Mouse (Mus musculus): ENCODE data around the gene Ptprn2. TPM values are rescaled to one million over a fixed set of nuclear protein-coding genes. Genes with fewer than 3 reads are reported as not detected.

The Ptprn2 gene
- polyA plus RNA-seq, 1 experiment from 2014 or later = 24.7 TPM

DNA sequence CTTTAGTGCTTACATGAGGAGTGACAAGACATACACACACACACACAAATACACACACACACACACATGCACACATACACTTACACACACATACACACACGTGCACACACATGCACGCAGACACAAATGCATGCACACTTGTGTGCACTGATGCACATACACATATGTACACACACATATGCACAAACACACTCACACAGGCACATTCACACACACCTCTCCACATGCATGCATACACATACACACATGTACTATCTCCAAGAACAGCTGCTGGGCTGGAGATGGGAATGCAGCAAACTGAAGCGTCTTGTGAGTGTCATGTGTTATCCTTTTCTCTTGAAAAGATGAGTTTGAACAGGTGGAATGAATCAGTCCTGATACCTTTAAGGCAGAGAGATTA is 115.9 kb downstream of the Ptprn2 start:
- ATAC-seq (ENCODE audit: low read depth) = no peak
- H3K4me3 ChIP-seq (ENCODE audit: low read depth, low read length) = no peak overlapping the region

GRCm38 (mm10) chr12:116601921-116602320 is 116.4 kb downstream of the Ptprn2 start:
- Histone ChIP-seq H3K4me3 (ENCODE audit: low read depth, low read length) (no peak overlapping the region), H3K36me3 (ENCODE audit: control insufficient read depth, insufficient read depth, low read length) (no peaks in the 10 kb centered on the region), H3K27me3 (ENCODE audit: control insufficient read depth, insufficient read depth, low read length) (no peaks in the 10 kb centered on the region), H3K4me1 (ENCODE audit: control insufficient read depth, insufficient read depth, low read length) (peaks cover 23% of the 10 kb centered on the region), H3K27ac (ENCODE audit: low read depth, low read length) (no peak overlapping the region), H3K4me2 (ENCODE audit: low read depth, low read length) (no peak overlapping the region), H3K9me3 (ENCODE audit: control insufficient read depth, low read length) (no peaks in the 10 kb centered on the region), H3K9ac (replicated peaks; ENCODE audit: low read depth, low read length) (no peak overlapping the region)
- no peak for ATAC-seq (ENCODE audit: low read depth)
- 78% methylated on average over 5 of the region's 5 CpGs for WGBS

More for the DNA sequence above, 115.9 kb downstream of the Ptprn2 start:
- Histone ChIP-seq H3K9me3 (ENCODE audit: control insufficient read depth, low read length) (no peaks in the 10 kb centered on the region), H3K9ac (replicated peaks; ENCODE audit: low read depth, low read length) (no peak overlapping the region), H3K27ac (ENCODE audit: low read depth, low read length) (no peak overlapping the region), H3K36me3 (ENCODE audit: control insufficient read depth, insufficient read depth, low read length) (no peaks in the 10 kb centered on the region), H3K27me3 (ENCODE audit: control insufficient read depth, insufficient read depth, low read length) (no peaks in the 10 kb centered on the region), H3K4me1 (ENCODE audit: control insufficient read depth, insufficient read depth, low read length) (peaks cover 23% of the 10 kb centered on the region), H3K4me2 (ENCODE audit: low read depth, low read length) (no peak overlapping the region)
- 94% methylated on average over 3 of the region's 3 CpGs for WGBS

- Histone ChIP-seq H3K4me3 (ENCODE audit: low read depth, low read length) (no peak overlapping the region), H3K4me1 (ENCODE audit: control insufficient read depth, insufficient read depth, low read length) (no peaks in the 10 kb centered on the region), H3K36me3 (ENCODE audit: control insufficient read depth, insufficient read depth, low read length) (no peaks in the 10 kb centered on the region), H3K27me3 (ENCODE audit: control insufficient read depth, insufficient read depth, low read length) (no peaks in the 10 kb centered on the region), H3K9ac (replicated peaks; ENCODE audit: low read depth, low read length) (no peak overlapping the region), H3K9me3 (ENCODE audit: control insufficient read depth, low read length) (no peaks in the 10 kb centered on the region), H3K4me2 (ENCODE audit: low read depth, low read length) (no peak overlapping the region), H3K27ac (ENCODE audit: low read depth, low read length) (no peak overlapping the region)
- no peak for ATAC-seq (ENCODE audit: low read depth)
- WGBS = 90% methylated on average over 6 of the region's 6 CpGs
Observed at GRCm38 (mm10) chr12:116608598-116608997, 123.1 kb downstream of the Ptprn2 start.

GRCm38 (mm10) chr12:116619868-116620267 is 134.3 kb downstream of the Ptprn2 start:
- H3K9ac ChIP-seq (replicated peaks; ENCODE audit: low read depth, low read length) = no peak overlapping the region
- H3K4me3 ChIP-seq (ENCODE audit: low read depth, low read length) = no peak overlapping the region
- 42% methylated on average over 5 of the region's 5 CpGs for WGBS
- H3K9me3 ChIP-seq (ENCODE audit: control insufficient read depth, low read length) = no peaks in the 10 kb centered on the region
- no peaks in the 10 kb centered on the region for H3K4me1 ChIP-seq (ENCODE audit: control insufficient read depth, insufficient read depth, low read length)
- H3K27ac ChIP-seq (ENCODE audit: low read depth, low read length) = no peak overlapping the region
- peak; percentile 68; the same call in 1 of the 2 replicates for ATAC-seq (ENCODE audit: low read depth)
- H3K36me3 ChIP-seq (ENCODE audit: control insufficient read depth, insufficient read depth, low read length) = no peaks in the 10 kb centered on the region
- H3K27me3 ChIP-seq (ENCODE audit: control insufficient read depth, insufficient read depth, low read length) = no peaks in the 10 kb centered on the region
- H3K4me2 ChIP-seq (ENCODE audit: low read depth, low read length) = no peak overlapping the region

DNA sequence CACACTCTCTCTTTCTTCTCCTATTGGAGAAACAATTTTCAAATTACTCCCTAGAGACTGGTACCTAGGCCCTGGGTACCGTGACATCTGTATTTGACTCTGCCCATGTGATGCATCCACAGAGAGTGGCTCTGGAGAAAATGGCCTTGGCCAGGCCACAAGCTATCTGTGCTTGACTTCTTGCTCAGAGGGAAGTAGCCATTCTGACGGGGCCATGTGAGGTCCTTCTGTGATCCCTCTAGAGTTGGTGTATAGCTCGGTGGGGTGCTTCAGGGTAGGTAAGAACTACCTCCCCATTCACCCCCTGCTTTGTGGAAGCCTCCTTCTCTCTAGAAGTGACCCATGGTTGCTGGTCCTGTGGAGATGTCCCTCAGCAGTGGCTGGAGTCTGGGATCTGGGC is 134.8 kb downstream of the Ptprn2 start:
- H3K4me3 ChIP-seq (ENCODE audit: low read depth, low read length) = no peak overlapping the region
- 74% methylated on average over 3 of the region's 3 CpGs for WGBS
- no peak overlapping the region for H3K4me2 ChIP-seq (ENCODE audit: low read depth, low read length)
- H3K9ac ChIP-seq (replicated peaks; ENCODE audit: low read depth, low read length) = no peak overlapping the region
- no peaks in the 10 kb centered on the region for H3K27me3 ChIP-seq (ENCODE audit: control insufficient read depth, insufficient read depth, low read length)
- H3K9me3 ChIP-seq (ENCODE audit: control insufficient read depth, low read length) = no peaks in the 10 kb centered on the region
- no peaks in the 10 kb centered on the region for H3K4me1 ChIP-seq (ENCODE audit: control insufficient read depth, insufficient read depth, low read length)
- H3K36me3 ChIP-seq (ENCODE audit: control insufficient read depth, insufficient read depth, low read length) = no peaks in the 10 kb centered on the region
- ATAC-seq (ENCODE audit: low read depth) = peak; percentile 10; the same call in 1 of the 2 replicates
- no peak overlapping the region for H3K27ac ChIP-seq (ENCODE audit: low read depth, low read length)

GRCm38 (mm10) chr12:116621325-116622040 is 136.0 kb downstream of the Ptprn2 start:
- Histone ChIP-seq H3K9ac (replicated peaks; ENCODE audit: low read depth, low read length) (no peak overlapping the region), H3K27ac (ENCODE audit: low read depth, low read length) (no peak overlapping the region), H3K27me3 (ENCODE audit: control insufficient read depth, insufficient read depth, low read length) (no peaks in the 10 kb centered on the region), H3K4me3 (ENCODE audit: low read depth, low read length) (no peak overlapping the region), H3K4me1 (ENCODE audit: control insufficient read depth, insufficient read depth, low read length) (no peaks in the 10 kb centered on the region), H3K4me2 (ENCODE audit: low read depth, low read length) (no peak overlapping the region), H3K9me3 (ENCODE audit: control insufficient read depth, low read length) (no peaks in the 10 kb centered on the region), H3K36me3 (ENCODE audit: control insufficient read depth, insufficient read depth, low read length) (no peaks in the 10 kb centered on the region)
- WGBS = 77% methylated on average over 10 of the region's 10 CpGs
- no peak for ATAC-seq (ENCODE audit: low read depth)

DNA sequence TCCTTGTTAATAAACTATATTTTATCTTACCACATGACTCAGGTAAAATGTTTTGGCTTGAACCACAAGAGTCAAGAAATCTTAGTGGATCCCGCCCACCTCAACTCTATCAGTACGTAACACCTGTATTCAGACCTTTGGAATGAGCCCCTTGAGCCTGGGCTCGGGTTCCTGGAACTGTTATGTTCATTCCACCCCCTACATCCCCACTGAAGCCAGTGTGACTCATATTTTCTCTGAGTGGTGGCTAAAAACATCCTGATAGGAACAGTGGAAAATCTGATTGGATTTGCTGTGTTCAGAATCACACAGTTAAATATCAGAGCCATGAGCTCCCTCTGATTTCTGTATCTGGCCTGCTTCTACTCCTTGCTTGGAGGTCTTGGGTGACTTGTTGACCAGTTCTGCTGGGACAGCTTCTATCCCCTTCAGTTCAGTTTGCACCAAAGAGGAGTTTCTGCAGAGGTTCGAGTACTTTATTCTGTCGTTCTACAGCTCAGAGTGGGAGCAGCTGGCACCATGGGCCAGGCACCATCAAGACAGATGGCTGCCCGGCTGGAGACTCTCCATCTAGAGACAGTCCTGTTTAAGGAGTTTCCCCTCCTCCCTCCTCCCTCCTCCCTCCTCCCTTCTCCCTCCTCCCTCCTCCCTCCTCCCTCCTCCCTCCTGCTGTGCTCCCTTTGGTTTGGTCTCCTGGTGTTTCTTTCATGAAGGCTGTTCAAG is 137.3 kb downstream of the Ptprn2 start:
- H3K9ac ChIP-seq (replicated peaks; ENCODE audit: low read depth, low read length) = no peak overlapping the region
- no peaks in the 10 kb centered on the region for H3K36me3 ChIP-seq (ENCODE audit: control insufficient read depth, insufficient read depth, low read length)
- H3K27ac ChIP-seq (ENCODE audit: low read depth, low read length) = no peak overlapping the region
- H3K27me3 ChIP-seq (ENCODE audit: control insufficient read depth, insufficient read depth, low read length) = no peaks in the 10 kb centered on the region
- H3K9me3 ChIP-seq (ENCODE audit: control insufficient read depth, low read length) = no peaks in the 10 kb centered on the region
- no peaks in the 10 kb centered on the region for H3K4me1 ChIP-seq (ENCODE audit: control insufficient read depth, insufficient read depth, low read length)
- H3K4me3 ChIP-seq (ENCODE audit: low read depth, low read length) = no peak overlapping the region
- no peak for ATAC-seq (ENCODE audit: low read depth)
- no peak overlapping the region for H3K4me2 ChIP-seq (ENCODE audit: low read depth, low read length)
- 54% methylated on average over 6 of the region's 6 CpGs for WGBS

- Histone ChIP-seq H3K4me1 (ENCODE audit: control insufficient read depth, insufficient read depth, low read length) (no peaks in the 10 kb centered on the region), H3K4me3 (ENCODE audit: low read depth, low read length) (no peak overlapping the region), H3K9ac (replicated peaks; ENCODE audit: low read depth, low read length) (no peak overlapping the region), H3K36me3 (ENCODE audit: control insufficient read depth, insufficient read depth, low read length) (no peaks in the 10 kb centered on the region), H3K9me3 (ENCODE audit: control insufficient read depth, low read length) (no peaks in the 10 kb centered on the region), H3K27me3 (ENCODE audit: control insufficient read depth, insufficient read depth, low read length) (no peaks in the 10 kb centered on the region), H3K27ac (ENCODE audit: low read depth, low read length) (no peak overlapping the region), H3K4me2 (ENCODE audit: low read depth, low read length) (no peak overlapping the region)
- WGBS = 59% methylated on average over 9 of the region's 9 CpGs
- ATAC-seq (ENCODE audit: low read depth) = peak; percentile 68; the same call in 1 of the 2 replicates
Observed at GRCm38 (mm10) chr12:116625391-116626281, 140.1 kb downstream of the Ptprn2 start.

Measured in neural tube, embryonic 14.5 days (tissue).